Mouse (Mus musculus): Measurements from ENCODE around the gene Fam107a. TPM values are rescaled to one million over a fixed set of nuclear protein-coding genes. Genes with fewer than 3 reads are reported as not detected.

Fam107a gene
- polyA plus RNA-seq, 1 experiment from 2014 or later = 0.89 TPM

DNA sequence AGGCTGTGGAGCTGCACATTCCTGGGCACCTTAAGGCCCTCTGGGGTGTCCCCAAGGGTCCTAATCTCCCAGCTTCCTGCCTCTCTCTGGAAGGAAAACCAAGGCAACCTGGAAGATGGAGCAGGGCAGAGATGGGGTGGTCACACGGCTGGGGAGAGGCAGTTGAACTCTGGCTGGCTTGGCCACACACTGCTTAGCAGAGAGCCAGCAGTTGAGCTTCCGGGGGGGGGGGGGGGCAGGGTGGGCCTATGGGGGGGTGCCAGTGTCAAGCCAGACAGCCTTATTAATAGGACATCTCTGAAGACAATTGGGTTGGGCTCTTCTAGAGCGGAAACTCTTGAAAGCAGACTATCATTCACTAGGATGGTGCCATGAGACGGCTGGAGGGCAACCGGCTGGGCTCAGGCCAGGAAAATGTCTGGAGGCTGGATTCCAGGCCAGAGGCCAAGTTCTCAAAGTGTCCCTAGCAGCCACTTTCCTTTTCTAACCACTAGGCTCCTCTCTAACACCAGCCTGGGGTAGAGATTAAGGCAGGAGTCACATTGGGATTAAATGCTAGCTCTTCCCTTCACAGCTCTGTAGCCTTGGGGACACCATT, 24.8 kb upstream of the Fam107a start:
- Histone ChIP-seq H3K36me3 (ENCODE audit: control insufficient read depth, insufficient read depth, low read length) (no peaks in the 10 kb centered on the region), H3K9me3 (ENCODE audit: control insufficient read depth, low read length) (no peaks in the 10 kb centered on the region), H3K27ac (ENCODE audit: low read depth, low read length) (no peak overlapping the region), H3K9ac (ENCODE audit: low read depth, low read length) (no peak overlapping the region), H3K4me2 (ENCODE audit: low read length) (no peak overlapping the region), H3K4me1 (ENCODE audit: control insufficient read depth, insufficient read depth, low read depth, low read length) (no peaks in the 10 kb centered on the region), H3K27me3 (replicated peaks; ENCODE audit: control insufficient read depth, insufficient read depth, low read length) (no peaks in the 10 kb centered on the region), H3K4me3 (ENCODE audit: low read length) (no peak overlapping the region)
- ATAC-seq = peak; percentile 46; the same call in 1 of the 2 replicates
- WGBS = 56% methylated on average over 5 of the region's 5 CpGs

DNA sequence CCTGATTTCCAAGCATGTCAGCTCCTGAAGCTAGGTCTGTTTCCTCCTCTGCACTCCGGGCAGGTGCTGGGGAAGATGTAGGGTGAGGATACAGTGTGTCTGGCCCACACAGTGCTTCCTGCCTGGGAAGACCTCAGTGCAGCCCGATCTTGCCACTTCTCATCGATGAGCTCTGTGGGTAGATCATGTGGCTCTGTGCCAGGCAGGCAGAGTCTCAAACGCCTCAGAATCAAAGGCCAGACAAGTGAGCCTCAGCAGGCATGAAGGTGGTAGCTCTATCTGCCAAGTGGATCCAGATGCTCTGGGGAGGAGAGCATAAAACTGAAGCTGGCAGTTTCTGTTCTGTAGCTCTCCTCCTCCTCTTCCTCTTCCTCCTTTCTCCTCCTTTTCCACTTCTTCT, 22.4 kb upstream of the Fam107a start:
- no peak overlapping the region for H3K27ac ChIP-seq (ENCODE audit: low read depth, low read length)
- H3K36me3 ChIP-seq (ENCODE audit: control insufficient read depth, insufficient read depth, low read length) = no peaks in the 10 kb centered on the region

GRCm38 (mm10) chr14:8335947-8336346, 18.1 kb upstream of the Fam107a start:
- no peak for ATAC-seq

More for the DNA sequence above, 22.4 kb upstream of the Fam107a start:
- 68% methylated on average over 4 of the region's 4 CpGs for WGBS
- Histone ChIP-seq H3K9ac (ENCODE audit: low read depth, low read length) (no peak overlapping the region), H3K4me1 (ENCODE audit: control insufficient read depth, insufficient read depth, low read depth, low read length) (no peaks in the 10 kb centered on the region), H3K27me3 (replicated peaks; ENCODE audit: control insufficient read depth, insufficient read depth, low read length) (no peaks in the 10 kb centered on the region), H3K4me2 (ENCODE audit: low read length) (no peak overlapping the region), H3K4me3 (ENCODE audit: low read length) (no peak overlapping the region), H3K9me3 (ENCODE audit: control insufficient read depth, low read length) (no peaks in the 10 kb centered on the region)
- ATAC-seq = no peak

GRCm38 (mm10) chr14:8334511-8334910, 16.7 kb upstream of the Fam107a start:
- peaks cover 4% of the 10 kb centered on the region for H3K4me1 ChIP-seq (ENCODE audit: control insufficient read depth, insufficient read depth, low read depth, low read length)
- no peaks in the 10 kb centered on the region for H3K36me3 ChIP-seq (ENCODE audit: control insufficient read depth, insufficient read depth, low read length)
- no peaks in the 10 kb centered on the region for H3K9me3 ChIP-seq (ENCODE audit: control insufficient read depth, low read length)
- no peak overlapping the region for H3K9ac ChIP-seq (ENCODE audit: low read depth, low read length)
- H3K27me3 ChIP-seq (replicated peaks; ENCODE audit: control insufficient read depth, insufficient read depth, low read length) = no peaks in the 10 kb centered on the region
- ATAC-seq = no peak
- no peak overlapping the region for H3K4me3 ChIP-seq (ENCODE audit: low read length)
- no peak overlapping the region for H3K4me2 ChIP-seq (ENCODE audit: low read length)
- 72% methylated on average over 3 of the region's 3 CpGs for WGBS
- no peak overlapping the region for H3K27ac ChIP-seq (ENCODE audit: low read depth, low read length)

More at GRCm38 (mm10) chr14:8335947-8336346, 18.1 kb upstream of the Fam107a start:
- no peak overlapping the region for H3K4me3 ChIP-seq (ENCODE audit: low read length)
- H3K9ac ChIP-seq (ENCODE audit: low read depth, low read length) = no peak overlapping the region
- H3K27ac ChIP-seq (ENCODE audit: low read depth, low read length) = no peak overlapping the region
- no peaks in the 10 kb centered on the region for H3K27me3 ChIP-seq (replicated peaks; ENCODE audit: control insufficient read depth, insufficient read depth, low read length)
- no peaks in the 10 kb centered on the region; the same call in 1 of the 2 replicates for H3K4me1 ChIP-seq (ENCODE audit: control insufficient read depth, insufficient read depth, low read depth, low read length)
- H3K9me3 ChIP-seq (ENCODE audit: control insufficient read depth, low read length) = no peaks in the 10 kb centered on the region
- no peaks in the 10 kb centered on the region for H3K36me3 ChIP-seq (ENCODE audit: control insufficient read depth, insufficient read depth, low read length)
- no peak overlapping the region for H3K4me2 ChIP-seq (ENCODE audit: low read length)
- WGBS = 47% methylated on average over 10 of the region's 10 CpGs

DNA sequence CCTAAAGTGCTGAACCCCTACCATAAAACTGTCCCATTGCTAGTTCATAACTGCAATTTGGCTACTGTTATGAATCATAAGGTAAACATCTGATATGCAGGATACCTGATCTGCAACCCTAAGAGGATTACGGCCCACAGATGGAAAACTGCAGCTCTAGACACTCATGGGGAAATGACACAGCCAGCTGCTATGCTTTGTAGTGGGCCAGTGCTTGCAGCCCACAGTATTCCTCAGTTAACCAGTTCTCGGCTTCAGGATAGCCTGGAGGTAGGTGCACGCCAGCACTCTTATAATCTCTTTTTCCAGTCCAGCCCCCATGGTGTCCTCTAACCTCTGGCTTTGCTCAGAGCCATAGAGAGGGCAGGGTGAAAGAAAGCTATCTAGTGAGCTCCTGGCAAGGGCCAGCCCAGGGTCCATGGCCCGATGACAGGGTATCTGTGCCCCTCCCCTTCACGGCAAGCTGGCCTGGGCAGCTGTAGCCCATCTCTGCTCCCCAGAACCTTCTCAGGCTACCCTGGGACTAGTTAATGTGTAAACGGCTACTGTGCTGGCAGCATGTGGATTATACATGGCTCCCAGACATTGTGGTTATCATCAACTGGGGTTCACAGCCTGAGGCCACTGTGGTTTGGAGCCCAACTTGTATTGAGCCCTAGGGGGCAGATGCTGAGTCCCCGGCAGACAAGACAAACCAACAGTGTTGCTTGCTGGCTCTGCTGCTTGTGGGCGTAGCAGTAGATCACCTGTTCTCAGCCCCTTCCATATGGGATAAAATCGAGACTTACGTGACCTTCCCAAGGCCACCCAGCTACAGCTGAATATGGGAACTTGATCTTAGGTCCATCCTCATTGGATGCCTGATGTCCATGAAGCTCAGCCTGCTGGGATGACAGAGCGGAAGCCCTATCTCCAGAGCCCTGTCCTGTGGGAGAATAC, 14.8 kb upstream of the Fam107a start:
- H3K27ac ChIP-seq (ENCODE audit: low read depth, low read length) = no peak overlapping the region
- H3K4me3 ChIP-seq (ENCODE audit: low read length) = no peak overlapping the region
- 88% methylated on average over 11 of the region's 11 CpGs for WGBS
- H3K4me1 ChIP-seq (ENCODE audit: control insufficient read depth, insufficient read depth, low read depth, low read length) = peaks cover 8% of the 10 kb centered on the region
- no peaks in the 10 kb centered on the region for H3K36me3 ChIP-seq (ENCODE audit: control insufficient read depth, insufficient read depth, low read length)
- H3K9ac ChIP-seq (ENCODE audit: low read depth, low read length) = no peak overlapping the region
- ATAC-seq = no peak
- H3K9me3 ChIP-seq (ENCODE audit: control insufficient read depth, low read length) = no peaks in the 10 kb centered on the region
- no peak overlapping the region for H3K4me2 ChIP-seq (ENCODE audit: low read length)
- H3K27me3 ChIP-seq (replicated peaks; ENCODE audit: control insufficient read depth, insufficient read depth, low read length) = no peaks in the 10 kb centered on the region

DNA sequence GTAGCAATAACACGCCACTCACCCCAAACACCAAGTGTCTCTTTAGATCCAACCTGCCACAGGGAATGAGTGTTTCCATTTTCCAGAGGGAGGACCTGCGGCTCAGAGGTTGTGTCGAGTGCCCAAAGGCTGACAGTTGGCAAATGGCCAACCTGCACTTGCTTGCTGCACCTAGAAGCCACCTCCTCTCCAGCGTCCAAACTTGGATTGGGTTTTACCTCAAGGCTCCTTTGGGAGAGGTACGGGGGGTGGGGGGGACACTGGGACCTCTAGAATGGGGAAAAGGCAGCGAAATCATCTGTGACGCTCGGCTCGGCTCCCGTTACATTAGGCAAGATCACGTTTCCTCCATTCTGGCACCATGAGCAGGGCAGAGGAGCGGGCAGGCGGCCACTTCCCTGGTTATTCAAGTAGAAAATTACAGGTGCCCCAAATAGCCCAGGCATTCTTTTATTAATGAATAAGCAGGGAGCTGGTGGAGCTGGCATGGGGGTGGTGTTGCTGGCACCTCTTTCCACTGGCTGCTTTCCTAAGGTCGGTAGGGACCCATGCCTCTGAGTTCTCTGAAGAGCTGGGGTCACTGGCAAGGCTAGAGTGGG, 13.6 kb upstream of the Fam107a start:
- Histone ChIP-seq H3K4me2 (ENCODE audit: low read length) (no peak overlapping the region), H3K36me3 (ENCODE audit: control insufficient read depth, insufficient read depth, low read length) (no peaks in the 10 kb centered on the region), H3K27me3 (replicated peaks; ENCODE audit: control insufficient read depth, insufficient read depth, low read length) (no peaks in the 10 kb centered on the region), H3K27ac (ENCODE audit: low read depth, low read length) (no peak overlapping the region), H3K4me1 (ENCODE audit: control insufficient read depth, insufficient read depth, low read depth, low read length) (peaks cover 8% of the 10 kb centered on the region), H3K9ac (ENCODE audit: low read depth, low read length) (no peak overlapping the region), H3K4me3 (ENCODE audit: low read length) (no peak overlapping the region), H3K9me3 (ENCODE audit: control insufficient read depth, low read length) (no peaks in the 10 kb centered on the region)
- 69% methylated on average over 14 of the region's 14 CpGs for WGBS
- no peak for ATAC-seq

DNA sequence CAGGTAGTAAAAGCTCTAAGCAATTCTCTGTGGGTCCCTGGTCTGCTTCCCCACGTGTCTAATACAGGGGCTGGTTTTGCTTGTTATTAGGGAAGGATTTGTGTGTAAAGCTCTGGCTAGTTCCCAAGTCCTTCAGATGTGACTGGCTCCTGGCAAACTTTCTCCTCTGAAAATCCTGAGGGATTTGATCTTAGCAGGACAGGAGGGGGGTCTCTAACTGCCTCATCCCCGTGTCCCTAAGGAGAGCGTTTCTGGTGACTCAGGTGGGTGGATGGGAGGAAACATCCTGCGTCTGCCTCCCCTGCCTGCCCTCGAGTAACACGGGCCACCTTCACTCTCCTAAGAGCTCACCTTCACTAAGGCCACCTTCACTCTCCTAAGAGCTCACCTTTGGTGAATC, 12.6 kb upstream of the Fam107a start:
- Histone ChIP-seq H3K9ac (ENCODE audit: low read depth, low read length) (no peak overlapping the region), H3K4me3 (ENCODE audit: low read length) (no peak overlapping the region), H3K9me3 (ENCODE audit: control insufficient read depth, low read length) (no peaks in the 10 kb centered on the region), H3K27me3 (replicated peaks; ENCODE audit: control insufficient read depth, insufficient read depth, low read length) (no peaks in the 10 kb centered on the region), H3K4me2 (ENCODE audit: low read length) (no peak overlapping the region), H3K4me1 (ENCODE audit: control insufficient read depth, insufficient read depth, low read depth, low read length) (peaks cover 8% of the 10 kb centered on the region), H3K36me3 (ENCODE audit: control insufficient read depth, insufficient read depth, low read length) (no peaks in the 10 kb centered on the region), H3K27ac (ENCODE audit: low read depth, low read length) (no peak overlapping the region)
- WGBS = 66% methylated on average over 6 of the region's 6 CpGs
- no peak for ATAC-seq

DNA sequence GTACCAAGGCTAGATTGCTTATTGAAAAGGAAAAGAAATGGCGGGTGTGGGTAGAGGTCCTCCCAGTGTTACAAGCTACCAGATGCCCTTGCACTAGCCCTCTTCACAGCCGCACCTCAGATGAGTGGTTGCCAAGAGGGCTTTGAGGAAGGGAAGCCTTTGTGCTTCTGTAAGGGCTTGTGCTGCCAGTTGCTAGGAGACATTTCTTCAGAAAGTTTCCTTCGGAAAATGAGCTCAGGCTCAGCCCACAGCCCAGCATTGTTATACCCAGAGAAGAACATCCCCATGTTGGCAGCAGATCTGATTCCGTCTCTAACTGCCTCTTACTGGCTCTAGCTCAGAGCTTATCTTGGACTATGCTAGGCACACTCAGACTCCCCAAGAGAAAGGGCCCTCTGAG, 11.7 kb upstream of the Fam107a start:
- Histone ChIP-seq H3K4me3 (ENCODE audit: low read length) (no peak overlapping the region), H3K9ac (ENCODE audit: low read depth, low read length) (no peak overlapping the region), H3K9me3 (ENCODE audit: control insufficient read depth, low read length) (no peaks in the 10 kb centered on the region), H3K27ac (ENCODE audit: low read depth, low read length) (peak overlapping the region; percentile 59; the same call in 1 of the 2 replicates), H3K4me2 (ENCODE audit: low read length) (no peak overlapping the region), H3K4me1 (ENCODE audit: control insufficient read depth, insufficient read depth, low read depth, low read length) (peaks cover 8% of the 10 kb centered on the region), H3K27me3 (replicated peaks; ENCODE audit: control insufficient read depth, insufficient read depth, low read length) (no peaks in the 10 kb centered on the region), H3K36me3 (ENCODE audit: control insufficient read depth, insufficient read depth, low read length) (no peaks in the 10 kb centered on the region)
- peak; percentile 73 for ATAC-seq
- WGBS = 23% methylated on average over 4 of the region's 4 CpGs

- H3K36me3 ChIP-seq (ENCODE audit: control insufficient read depth, insufficient read depth, low read length) = no peaks in the 10 kb centered on the region
- no peaks in the 10 kb centered on the region; the same call in 1 of the 2 replicates for H3K27me3 ChIP-seq (replicated peaks; ENCODE audit: control insufficient read depth, insufficient read depth, low read length)
- H3K4me2 ChIP-seq (ENCODE audit: low read length) = no peak overlapping the region
- WGBS = 61% methylated on average over 1 of the region's 1 CpGs
- ATAC-seq = no peak
- H3K9ac ChIP-seq (ENCODE audit: low read depth, low read length) = no peak overlapping the region
- no peak overlapping the region for H3K4me3 ChIP-seq (ENCODE audit: low read length)
- H3K9me3 ChIP-seq (ENCODE audit: control insufficient read depth, low read length) = no peaks in the 10 kb centered on the region
- H3K27ac ChIP-seq (ENCODE audit: low read depth, low read length) = no peak overlapping the region
- H3K4me1 ChIP-seq (ENCODE audit: control insufficient read depth, insufficient read depth, low read depth, low read length) = peaks cover 8% of the 10 kb centered on the region
Observed at GRCm38 (mm10) chr14:8327371-8327770, 9.5 kb upstream of the Fam107a start.

Data from hindbrain, embryonic 16.5 days (tissue).